Comparison of ENCODE assay signal across 38 mouse cellular contexts in the genomic region with DNA sequence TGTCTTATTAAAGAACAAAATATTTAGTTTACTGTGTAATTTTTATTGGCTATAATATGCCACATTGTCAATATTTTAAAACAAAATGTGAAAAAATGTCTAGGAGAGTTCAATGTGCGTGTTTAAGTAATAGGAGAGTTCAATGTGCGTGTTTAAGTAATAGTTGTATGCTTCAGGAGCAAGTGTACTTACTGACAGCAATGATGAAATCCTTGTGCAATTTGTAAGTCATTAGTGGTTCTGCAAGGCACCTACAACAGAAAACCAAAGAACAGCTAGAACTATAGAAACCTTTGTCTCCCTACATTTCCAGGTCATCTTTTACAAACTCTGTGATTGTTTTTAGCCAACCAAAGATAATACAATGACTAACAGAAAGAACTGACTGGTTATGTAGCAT. TPM values are rescaled to one million over a fixed set of nuclear protein-coding genes. Genes with fewer than 3 reads are reported as not detected.
"Had no signal": no experiment of that assay in that cellular context is flagged by ENCODE, and none has a peak within 500 bp of the region (broad histone marks: within the 10 kb centered on the region; RNA-seq: fewer than 3 reads in every experiment).

No protein-coding gene starts in this region.

- ATAC-seq: hindbrain, embryonic 16.5 days; hindbrain, postnatal 0 days; inflammation-experienced regulatory T-cells, adult 6 months; intestine, embryonic 15.5 days; intestine, embryonic 16.5 days; intestine, postnatal 0 days had no signal

- H3K9ac ChIP-seq: heart, embryonic 12.5 days; heart, embryonic 13.5 days; heart, embryonic 15.5 days; hindbrain, embryonic 12.5 days; hindbrain, embryonic 13.5 days; hindbrain, embryonic 14.5 days; hindbrain, embryonic 15.5 days; intestine, embryonic 15.5 days; kidney, embryonic 15.5 days had no signal

- H3K4me1 ChIP-seq: heart, embryonic 10.5 days; heart, embryonic 12.5 days; heart, embryonic 13.5 days; heart, embryonic 15.5 days; hindbrain, embryonic 10.5 days; hindbrain, embryonic 12.5 days; hindbrain, embryonic 13.5 days; hindbrain, embryonic 15.5 days; intestine, embryonic 15.5 days; kidney, embryonic 15.5 days had no signal

- H3K4me3 ChIP-seq: heart, embryonic 10.5 days; heart, embryonic 12.5 days; heart, embryonic 13.5 days; heart, embryonic 15.5 days; hindbrain, embryonic 10.5 days; hindbrain, embryonic 12.5 days; hindbrain, embryonic 13.5 days; hindbrain, embryonic 15.5 days; intestine, embryonic 15.5 days; kidney, embryonic 15.5 days; layer of hippocampus, adult 2 months had no signal

- H3K9me3 ChIP-seq: heart, embryonic 10.5 days; heart, embryonic 12.5 days; heart, embryonic 13.5 days; heart, embryonic 15.5 days; hindbrain, embryonic 10.5 days; hindbrain, embryonic 12.5 days; hindbrain, embryonic 15.5 days; intestine, embryonic 15.5 days; kidney, embryonic 15.5 days had no signal

- H3K4me2 ChIP-seq: heart, embryonic 11.5 days; heart, embryonic 12.5 days; heart, embryonic 13.5 days; heart, embryonic 15.5 days; hindbrain, embryonic 12.5 days; hindbrain, embryonic 13.5 days; hindbrain, embryonic 14.5 days; hindbrain, embryonic 15.5 days; intestine, embryonic 15.5 days; kidney, embryonic 15.5 days had no signal

- H3K27me3 ChIP-seq: heart, embryonic 12.5 days; heart, embryonic 13.5 days; heart, embryonic 15.5 days; hindbrain, embryonic 12.5 days; hindbrain, embryonic 13.5 days; hindbrain, embryonic 15.5 days; intestine, embryonic 15.5 days; kidney, embryonic 15.5 days had no signal

- H3K27ac ChIP-seq: heart, embryonic 10.5 days; heart, embryonic 13.5 days; heart, embryonic 15.5 days; hindbrain, embryonic 10.5 days; hindbrain, embryonic 12.5 days; hindbrain, embryonic 13.5 days; hindbrain, embryonic 14.5 days; hindbrain, embryonic 15.5 days; hindbrain, postnatal 0 days; intestine, embryonic 15.5 days; kidney, embryonic 15.5 days; kidney, postnatal 0 days; layer of hippocampus, adult 2 months had no signal

- DNase-seq: heart, postnatal 10 days; heart, postnatal 14 days; heart, postnatal 36 days; heart, postnatal 4 days; kidney, adult 11 months; kidney, adult 18-20 months; kidney, adult 2 months; kidney, adult 8-10 months; kidney, adult 9 months; kidney, postnatal 10 days; kidney, postnatal 14 days; kidney, postnatal 25 days; kidney, postnatal 36 days; kidney, postnatal 4 days; layer of hippocampus, adult 9-11 months; layer of hippocampus, postnatal 36 days had no signal

RNA-seq across cellular contexts. Expression of a gene that starts 43.5 kb away (rescaled TPM):
- polyA plus RNA-seq: heart, embryonic 10.5 days; heart, embryonic 11.5 days; heart, embryonic 12.5 days; heart, embryonic 13.5 days; heart, embryonic 14.5 days; heart, embryonic 15.5 days; heart, embryonic 16.5 days; heart, postnatal 0 days; hindbrain, embryonic 10.5 days; inflammation-experienced regulatory T-cells, adult 6 months; intestine, embryonic 15.5 days had no signal
